Mouse (Mus musculus): ENCODE measurements at regions not wholly inside any gene's neighbourhood (a gene's known extent, or its start where the extent isn't known, plus 50 kb on each side); places are given as distances from the start of the nearest gene placed in this dataset.

DNA sequence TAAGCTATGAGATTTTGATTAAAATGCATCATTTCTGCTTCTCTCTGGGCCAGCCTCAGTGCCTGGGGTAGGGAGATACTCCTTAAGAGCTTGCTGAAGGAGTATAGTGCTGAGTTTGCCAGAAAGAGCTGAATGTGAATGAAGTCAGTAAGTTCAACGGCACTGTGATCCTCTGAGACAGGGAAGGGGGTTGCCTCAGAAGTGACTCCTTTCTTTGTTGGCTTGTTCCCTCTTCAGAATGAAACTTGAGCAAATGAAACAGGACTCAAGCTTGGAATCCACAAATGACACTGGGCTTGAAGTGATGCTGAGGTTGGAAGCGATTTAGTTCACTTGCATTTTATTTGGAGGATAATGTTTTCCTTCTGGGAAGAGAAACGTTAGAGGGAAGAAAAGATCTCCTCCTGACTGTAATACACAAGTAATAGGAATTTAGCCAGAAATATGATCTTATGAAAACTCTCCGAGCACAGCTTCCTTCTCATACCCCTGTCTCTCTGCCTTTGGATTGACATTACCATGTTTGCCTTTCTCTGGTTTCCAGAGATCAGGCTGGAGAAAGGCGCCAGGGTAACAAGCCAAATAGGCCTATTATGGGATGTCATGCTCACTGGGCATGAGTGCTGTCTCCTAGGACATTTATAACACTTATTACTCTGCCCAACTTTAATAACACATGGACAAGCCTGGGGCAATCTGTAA, 77.0 kb upstream of the Ubash3b start:
- 55% methylated on average over 5 of the region's 5 CpGs for WGBS
- Histone ChIP-seq H3K4me1 (ENCODE audit: control insufficient read depth, insufficient read depth, low read length) (no peaks in the 10 kb centered on the region), H3K9ac (replicated peaks; ENCODE audit: low read depth, low read length) (no peak overlapping the region), H3K9me3 (ENCODE audit: control insufficient read depth, low read depth, low read length) (no peaks in the 10 kb centered on the region), H3K27ac (ENCODE audit: low read length) (no peak overlapping the region), H3K36me3 (ENCODE audit: control insufficient read depth, insufficient read depth, low read length) (no peaks in the 10 kb centered on the region), H3K4me2 (replicated peaks; ENCODE audit: low read depth, low read length) (no peak overlapping the region), H3K4me3 (ENCODE audit: low read depth, low read length) (no peak overlapping the region), H3K27me3 (ENCODE audit: control insufficient read depth, insufficient read depth, low read length) (no peaks in the 10 kb centered on the region)
- no peak for ATAC-seq (ENCODE audit: insufficient number of reproducible peaks, insufficient read depth, low FRiP score, low read depth)

DNA sequence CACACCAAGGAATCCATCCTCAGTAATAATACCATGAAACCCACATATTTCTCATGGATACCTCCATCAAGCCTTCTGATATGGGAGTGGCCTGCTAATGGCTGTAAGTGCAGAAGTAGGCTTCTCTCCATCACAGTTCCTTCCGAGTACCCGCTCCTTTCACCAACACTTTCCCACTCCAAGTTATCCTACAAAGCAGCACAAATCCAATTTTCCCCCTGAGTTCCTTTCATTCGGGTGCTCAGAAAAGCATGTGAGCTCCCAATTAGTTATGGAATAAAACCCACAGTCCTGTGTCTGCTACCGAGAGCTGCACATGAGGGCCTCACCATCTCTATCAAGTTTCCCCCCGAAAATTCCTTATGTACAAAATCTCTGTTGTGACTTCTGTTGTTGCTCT, 75.8 kb upstream of the Ubash3b start:
- Histone ChIP-seq H3K4me1 (ENCODE audit: control insufficient read depth, insufficient read depth, low read length) (no peaks in the 10 kb centered on the region), H3K9me3 (ENCODE audit: control insufficient read depth, low read depth, low read length) (no peaks in the 10 kb centered on the region), H3K9ac (replicated peaks; ENCODE audit: low read depth, low read length) (no peak overlapping the region), H3K27ac (ENCODE audit: low read length) (no peak overlapping the region), H3K4me2 (replicated peaks; ENCODE audit: low read depth, low read length) (no peak overlapping the region), H3K27me3 (ENCODE audit: control insufficient read depth, insufficient read depth, low read length) (no peaks in the 10 kb centered on the region), H3K4me3 (ENCODE audit: low read depth, low read length) (no peak overlapping the region), H3K36me3 (ENCODE audit: control insufficient read depth, insufficient read depth, low read length) (no peaks in the 10 kb centered on the region)
- ATAC-seq (ENCODE audit: insufficient number of reproducible peaks, insufficient read depth, low FRiP score, low read depth), result no peak
- 92% methylated on average over 5 of the region's 5 CpGs for WGBS

DNA sequence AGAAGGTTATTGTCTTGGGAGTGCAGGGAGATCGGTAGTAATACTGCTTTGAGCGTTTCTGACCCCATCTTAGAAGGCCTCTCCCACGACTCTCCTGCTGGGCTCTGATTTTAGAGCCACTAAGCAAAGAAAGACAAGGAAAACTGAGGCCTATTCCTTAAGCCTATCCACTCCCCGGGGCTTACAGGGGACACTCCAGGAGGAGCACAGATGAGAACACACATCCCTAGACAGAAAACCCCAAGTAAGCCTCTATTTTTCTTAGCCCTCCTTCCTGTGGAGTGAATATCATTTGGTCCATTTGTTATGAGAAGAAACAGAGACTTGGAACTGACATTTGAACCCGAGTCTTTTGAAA, 67.7 kb upstream of the Ubash3b start:
- WGBS, result 10% methylated on average over 5 of the region's 5 CpGs
- ATAC-seq (ENCODE audit: insufficient number of reproducible peaks, insufficient read depth, low FRiP score, low read depth), result no peak

DNA sequence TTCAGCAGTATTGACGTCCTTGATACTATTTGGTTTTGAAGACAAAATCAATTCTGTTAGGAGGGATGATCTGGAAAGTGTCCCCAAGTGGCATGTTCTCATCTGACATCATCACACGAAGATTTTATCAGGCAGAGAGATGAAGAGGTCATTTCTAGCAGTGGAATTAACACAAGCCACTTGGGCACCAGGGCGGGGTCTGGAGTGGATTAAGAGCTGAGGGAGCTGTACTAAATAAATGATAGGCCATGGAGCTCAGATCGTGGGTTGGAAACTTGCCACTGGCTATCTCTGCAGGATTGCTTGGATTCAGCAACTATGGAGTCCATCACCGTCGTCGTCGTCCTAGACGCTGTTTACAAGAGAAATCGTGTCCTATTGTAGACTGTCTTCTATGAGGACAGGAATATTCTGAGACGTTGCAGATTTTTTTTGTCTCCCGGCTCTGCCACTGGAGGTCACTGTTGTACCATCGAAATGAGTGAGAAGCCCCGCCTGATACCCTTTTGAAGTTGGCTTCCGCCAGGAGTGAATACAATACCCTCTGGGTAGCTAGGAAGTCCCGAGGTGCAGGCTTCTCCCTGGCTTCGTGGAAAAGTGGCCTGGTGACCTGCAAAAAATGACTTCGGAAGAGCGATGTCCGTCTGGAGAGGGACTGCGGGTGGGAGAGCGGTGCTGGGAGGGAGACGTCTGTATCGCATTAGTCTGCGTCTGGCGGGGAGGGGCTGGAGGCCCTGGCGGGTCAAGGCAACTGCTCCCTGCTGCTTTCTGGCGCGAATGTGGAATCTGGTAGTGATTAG, 67.1 kb upstream of the Ubash3b start:
- Histone ChIP-seq H3K27ac (ENCODE audit: low read length) (peak overlapping the region; percentile 90), H3K4me2 (replicated peaks; ENCODE audit: low read depth, low read length) (peak overlapping the region; percentile 62), H3K4me1 (ENCODE audit: control insufficient read depth, insufficient read depth, low read length) (peaks cover 18% of the 10 kb centered on the region; the same call in 1 of the 2 replicates), H3K4me3 (ENCODE audit: low read depth, low read length) (peak overlapping the region; percentile 35), H3K9me3 (ENCODE audit: control insufficient read depth, low read depth, low read length) (no peaks in the 10 kb centered on the region), H3K9ac (replicated peaks; ENCODE audit: low read depth, low read length) (peak overlapping the region; percentile 41), H3K36me3 (ENCODE audit: control insufficient read depth, insufficient read depth, low read length) (no peaks in the 10 kb centered on the region), H3K27me3 (ENCODE audit: control insufficient read depth, insufficient read depth, low read length) (no peaks in the 10 kb centered on the region)
- peak; percentile 87 for ATAC-seq (ENCODE audit: insufficient number of reproducible peaks, insufficient read depth, low FRiP score, low read depth)
- 4% methylated on average over 29 of the region's 29 CpGs for WGBS

More for the DNA sequence above, 67.7 kb upstream of the Ubash3b start:
- no peaks in the 10 kb centered on the region for H3K27me3 ChIP-seq (ENCODE audit: control insufficient read depth, insufficient read depth, low read length)
- H3K4me3 ChIP-seq (ENCODE audit: low read depth, low read length), result peak overlapping the region; percentile 35
- peak overlapping the region; percentile 41 for H3K9ac ChIP-seq (replicated peaks; ENCODE audit: low read depth, low read length)
- no peaks in the 10 kb centered on the region for H3K36me3 ChIP-seq (ENCODE audit: control insufficient read depth, insufficient read depth, low read length)
- H3K4me2 ChIP-seq (replicated peaks; ENCODE audit: low read depth, low read length), result peak overlapping the region; percentile 62
- H3K4me1 ChIP-seq (ENCODE audit: control insufficient read depth, insufficient read depth, low read length), result peaks cover 13% of the 10 kb centered on the region; the same call in 1 of the 2 replicates
- no peaks in the 10 kb centered on the region for H3K9me3 ChIP-seq (ENCODE audit: control insufficient read depth, low read depth, low read length)
- H3K27ac ChIP-seq (ENCODE audit: low read length), result peak overlapping the region; percentile 90

DNA sequence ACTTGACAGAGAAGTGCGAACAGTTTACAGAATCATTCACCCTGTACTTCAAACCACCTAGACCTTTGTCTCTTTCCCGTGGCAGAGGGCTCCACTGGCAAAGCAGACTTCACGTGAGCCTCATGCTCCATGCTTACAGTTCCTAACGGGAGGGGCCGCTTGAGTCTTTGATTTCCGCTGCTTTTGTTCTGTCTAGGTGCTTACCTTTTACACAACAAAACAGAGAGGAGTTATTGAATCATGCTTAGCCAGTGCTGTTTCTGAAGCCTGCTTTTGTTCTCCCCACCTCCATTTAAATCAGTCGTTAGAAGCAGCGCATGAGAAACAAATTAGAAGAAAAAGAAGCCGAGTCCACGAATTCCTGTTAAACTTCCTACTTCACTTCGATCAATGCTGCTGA, 61.9 kb upstream of the Ubash3b start:
- Histone ChIP-seq H3K36me3 (ENCODE audit: control insufficient read depth, insufficient read depth, low read length) (no peaks in the 10 kb centered on the region), H3K27ac (ENCODE audit: low read length) (peak overlapping the region; percentile 18; the same call in 1 of the 2 replicates), H3K9me3 (ENCODE audit: control insufficient read depth, low read depth, low read length) (no peaks in the 10 kb centered on the region), H3K4me1 (ENCODE audit: control insufficient read depth, insufficient read depth, low read length) (peaks cover 17% of the 10 kb centered on the region; the same call in 1 of the 2 replicates), H3K27me3 (ENCODE audit: control insufficient read depth, insufficient read depth, low read length) (no peaks in the 10 kb centered on the region), H3K9ac (replicated peaks; ENCODE audit: low read depth, low read length) (no peak overlapping the region), H3K4me3 (ENCODE audit: low read depth, low read length) (no peak overlapping the region), H3K4me2 (replicated peaks; ENCODE audit: low read depth, low read length) (peak overlapping the region; percentile 19)
- 21% methylated on average over 11 of the region's 11 CpGs for WGBS
- ATAC-seq (ENCODE audit: insufficient number of reproducible peaks, insufficient read depth, low FRiP score, low read depth), result no peak

DNA sequence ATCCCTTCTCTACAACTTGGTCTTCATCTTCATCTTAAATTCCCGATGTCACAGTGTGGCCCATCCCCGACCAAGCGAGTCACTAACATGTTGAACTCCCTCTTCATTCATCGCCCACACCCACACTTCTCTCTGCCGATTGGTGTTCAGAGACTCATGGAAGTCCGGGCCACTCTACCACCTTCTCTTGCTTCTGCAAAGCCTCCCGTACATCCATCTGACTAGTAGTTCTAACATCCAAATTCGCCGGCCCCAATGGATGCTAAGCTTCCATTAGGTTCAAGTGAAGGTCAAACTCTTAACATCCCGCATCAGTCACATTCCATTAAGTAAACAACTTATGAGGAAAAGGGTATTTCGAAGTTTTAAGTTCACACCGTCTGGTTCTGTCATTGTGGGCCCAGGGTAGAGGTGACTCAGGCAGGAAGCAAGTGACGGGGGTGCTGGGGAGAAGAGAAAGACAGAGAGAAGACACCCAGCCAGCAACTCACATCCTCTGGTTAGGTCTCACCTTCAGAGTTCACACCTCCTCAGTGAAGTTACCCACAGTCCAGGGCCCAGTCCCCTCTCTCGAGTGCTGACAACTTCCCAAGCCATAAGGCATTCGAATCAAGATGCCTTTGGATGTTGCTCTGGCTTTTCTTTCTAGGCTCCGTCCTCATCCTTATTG, 61.0 kb upstream of the Ubash3b start:
- no peaks in the 10 kb centered on the region for H3K9me3 ChIP-seq (ENCODE audit: control insufficient read depth, low read depth, low read length)
- no peak overlapping the region for H3K4me3 ChIP-seq (ENCODE audit: low read depth, low read length)
- WGBS, result 63% methylated on average over 16 of the region's 16 CpGs
- peaks cover 13% of the 10 kb centered on the region; the same call in 1 of the 2 replicates for H3K4me1 ChIP-seq (ENCODE audit: control insufficient read depth, insufficient read depth, low read length)
- peak overlapping the region; percentile 21; the same call in 1 of the 2 replicates for H3K27ac ChIP-seq (ENCODE audit: low read length)
- ATAC-seq (ENCODE audit: insufficient number of reproducible peaks, insufficient read depth, low FRiP score, low read depth), result no peak
- H3K9ac ChIP-seq (replicated peaks; ENCODE audit: low read depth, low read length), result no peak overlapping the region
- H3K27me3 ChIP-seq (ENCODE audit: control insufficient read depth, insufficient read depth, low read length), result no peaks in the 10 kb centered on the region
- no peaks in the 10 kb centered on the region for H3K36me3 ChIP-seq (ENCODE audit: control insufficient read depth, insufficient read depth, low read length)
- H3K4me2 ChIP-seq (replicated peaks; ENCODE audit: low read depth, low read length), result no peak overlapping the region

DNA sequence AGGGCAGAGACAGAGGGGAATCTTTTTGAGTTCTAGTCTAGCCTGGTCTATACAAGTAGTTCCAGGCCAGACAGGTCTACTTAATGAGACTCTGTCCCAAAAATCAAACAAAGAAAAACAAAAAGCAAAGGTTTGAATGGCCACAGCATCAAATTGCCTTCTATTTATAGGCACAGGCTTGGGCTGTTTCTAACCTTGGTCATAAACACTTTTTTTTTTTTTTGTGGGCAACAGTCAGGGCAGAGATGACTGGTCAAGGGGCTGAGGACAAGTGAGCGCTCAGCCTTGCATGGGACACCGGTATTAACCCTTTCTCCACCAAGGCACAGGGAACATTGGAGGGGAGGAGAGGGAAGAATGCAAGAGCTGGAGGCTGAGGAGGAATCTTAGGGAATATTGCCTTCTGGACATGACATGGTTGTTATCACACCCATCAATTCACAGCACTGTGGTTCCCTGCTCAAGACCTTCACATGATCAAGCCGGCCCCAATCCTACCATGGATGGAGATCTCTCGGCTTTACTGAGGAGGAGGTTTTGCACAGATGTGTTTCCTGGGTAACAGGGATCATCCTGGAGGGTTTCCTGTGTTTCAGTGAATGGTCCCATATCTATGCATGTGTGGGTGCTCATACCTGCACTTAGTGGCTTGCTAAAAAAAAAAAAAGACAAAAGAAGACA, 59.8 kb upstream of the Ubash3b start:
- Histone ChIP-seq H3K4me2 (replicated peaks; ENCODE audit: low read depth, low read length) (no peak overlapping the region), H3K9me3 (ENCODE audit: control insufficient read depth, low read depth, low read length) (no peaks in the 10 kb centered on the region), H3K27me3 (ENCODE audit: control insufficient read depth, insufficient read depth, low read length) (no peaks in the 10 kb centered on the region), H3K9ac (replicated peaks; ENCODE audit: low read depth, low read length) (no peak overlapping the region), H3K4me1 (ENCODE audit: control insufficient read depth, insufficient read depth, low read length) (peaks cover 13% of the 10 kb centered on the region; the same call in 1 of the 2 replicates), H3K27ac (ENCODE audit: low read length) (no peak overlapping the region), H3K4me3 (ENCODE audit: low read depth, low read length) (no peak overlapping the region), H3K36me3 (ENCODE audit: control insufficient read depth, insufficient read depth, low read length) (no peaks in the 10 kb centered on the region)
- ATAC-seq (ENCODE audit: insufficient number of reproducible peaks, insufficient read depth, low FRiP score, low read depth), result no peak
- 88% methylated on average over 4 of the region's 4 CpGs for WGBS

DNA sequence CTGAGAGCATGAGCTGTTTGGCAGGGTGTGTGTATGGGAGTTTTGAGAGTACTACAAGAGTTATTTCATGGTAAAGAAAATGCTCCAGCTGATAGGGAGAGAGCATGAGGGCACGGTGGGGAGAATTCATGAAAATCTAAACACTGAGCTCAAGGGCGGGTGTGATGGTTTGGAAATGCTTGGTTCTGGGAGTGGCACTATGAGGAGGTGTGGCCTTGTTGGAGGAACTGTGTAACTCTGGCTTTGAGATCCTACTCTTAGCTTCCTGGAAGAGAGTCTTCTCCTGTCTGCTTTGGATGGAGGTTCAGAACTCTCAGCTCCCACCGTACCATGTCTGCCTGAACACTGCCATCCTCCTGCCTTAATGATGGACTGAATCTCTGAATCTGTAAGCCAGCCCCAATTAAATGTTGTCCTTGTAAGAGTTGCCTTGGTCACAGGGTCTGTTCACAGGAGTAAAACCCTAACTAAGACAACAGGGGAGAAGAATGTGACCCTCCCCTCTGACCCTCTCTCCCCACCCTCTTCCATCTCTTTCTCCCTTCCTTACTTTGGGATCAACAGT, 58.7 kb upstream of the Ubash3b start:
- Histone ChIP-seq H3K4me1 (ENCODE audit: control insufficient read depth, insufficient read depth, low read length) (peaks cover 13% of the 10 kb centered on the region; the same call in 1 of the 2 replicates), H3K4me3 (ENCODE audit: low read depth, low read length) (no peak overlapping the region), H3K36me3 (ENCODE audit: control insufficient read depth, insufficient read depth, low read length) (no peaks in the 10 kb centered on the region), H3K27ac (ENCODE audit: low read length) (no peak overlapping the region), H3K27me3 (ENCODE audit: control insufficient read depth, insufficient read depth, low read length) (no peaks in the 10 kb centered on the region), H3K9me3 (ENCODE audit: control insufficient read depth, low read depth, low read length) (no peaks in the 10 kb centered on the region), H3K9ac (replicated peaks; ENCODE audit: low read depth, low read length) (no peak overlapping the region), H3K4me2 (replicated peaks; ENCODE audit: low read depth, low read length) (no peak overlapping the region)
- ATAC-seq (ENCODE audit: insufficient number of reproducible peaks, insufficient read depth, low FRiP score, low read depth), result no peak
- 68% methylated on average over 3 of the region's 3 CpGs for WGBS
